Mouse (Mus musculus) neural tube, embryonic 15.5 days (tissue): ENCODE measurements around the gene Olfr820. TPM values are rescaled to one million over a fixed set of nuclear protein-coding genes. Genes with fewer than 3 reads are reported as not detected.
"Not testable (repeated sequence)": the region's sequence is repeated elsewhere in the genome, so short reads cannot be mapped to it uniquely, and the experiment has no call there.

Experiments used
- ATAC-seq: fragments of 200-750 bp; cut with Nextera tagmentation; 2 replicates; pipeline ENCODE4 v1.8.0; 2017; ENCODE audit warnings: mild to moderate bottlenecking, moderate TSS enrichment, moderate library complexity; ENCODE audit not compliant: low FRiP score
- H3K27ac ChIP-seq: fragments of 300-500 bp; sonication (generic); replicated peaks from 2 replicates; pipeline ENCODE4 v1.5.1; 2015; ENCODE audit warnings: mild to moderate bottlenecking, inconsistent platforms
- H3K27me3 ChIP-seq: fragments of 300-500 bp; sonication (generic); replicated peaks from 2 replicates; pipeline ENCODE4 v1.6.1; 2015; ENCODE audit warnings: inconsistent platforms
- H3K36me3 ChIP-seq: fragments of 300-500 bp; sonication (generic); 2 replicates; pipeline ENCODE4 v1.6.1; 2015; ENCODE audit warnings: inconsistent platforms
- H3K4me1 ChIP-seq: fragments of 300-500 bp; sonication (generic); 2 replicates; pipeline ENCODE4 v1.6.1; 2015; ENCODE audit warnings: inconsistent platforms
- H3K4me2 ChIP-seq: fragments of 300-500 bp; sonication (generic); 2 replicates; pipeline ENCODE4 v1.6.1; 2015; ENCODE audit warnings: inconsistent platforms, mild to moderate bottlenecking, moderate library complexity
- H3K4me3 ChIP-seq: fragments of 300-500 bp; sonication (generic); replicated peaks from 2 replicates; pipeline ENCODE4 v1.5.1; 2015; ENCODE audit warnings: mild to moderate bottlenecking, inconsistent platforms
- H3K9ac ChIP-seq: fragments of 300-500 bp; sonication (generic); replicated peaks from 2 replicates; pipeline ENCODE4 v1.6.1; 2015; ENCODE audit warnings: mild to moderate bottlenecking, inconsistent platforms
- H3K9me3 ChIP-seq: fragments of 300-500 bp; sonication (generic); replicated peaks from 2 replicates; pipeline ENCODE4 v1.6.1; 2016; ENCODE audit warnings: inconsistent platforms
- WGBS: fragments of 180-500 bp; shearing (Covaris S2); methylation state at CpG from one replicate; pipeline ENCODE4 v1.1.7; 2015; ENCODE audit warnings: mixed read lengths; 5-methylcytosine and 5-hydroxymethylcytosine counted together
- polyA plus RNA-seq: library from polyadenylated mRNA; unstranded; fragments of >200 nt; fragmentation: Nextera tagmentation; extraction: Ambion mirVana; gene quantifications from 2 replicates; pipeline ENCODE4 v1.2.1, GENCODE M21; 2015

Gene Olfr820
- not detected in 2 replicates for polyA plus RNA-seq

GRCm38 (mm10) chr10:130012321-130012720 is at the start of gene Olfr820:
Gene Olfr820, plus strand, starts transcription at chr10:130012621.
- H3K4me3 ChIP-seq = no peak within 1 kb of the TSS
- no peak within 1 kb of the TSS for H3K4me2 ChIP-seq
- no peaks in the 10 kb centered on the region for H3K36me3 ChIP-seq
- H3K4me1 ChIP-seq = no peaks in the 10 kb centered on the region
- H3K9me3 ChIP-seq = no peaks in the 10 kb centered on the region
- H3K9ac ChIP-seq = no peak within 1 kb of the TSS
- H3K27ac ChIP-seq = no peak within 1 kb of the TSS
- no peaks in the 10 kb centered on the region for H3K27me3 ChIP-seq
- no peak for ATAC-seq

- H3K4me2 ChIP-seq, H3K4me3 ChIP-seq, ATAC-seq, H3K9ac ChIP-seq, H3K36me3 ChIP-seq, H3K9me3 ChIP-seq, H3K27ac ChIP-seq, H3K27me3 ChIP-seq, H3K4me1 ChIP-seq: not testable (repeated sequence)
- WGBS = 95% methylated on average over 2 of the region's 3 CpGs
Observed at GRCm38 (mm10) chr10:129966232-129966631, 46.2 kb upstream of the Olfr820 start.

- H3K9ac ChIP-seq, H3K9me3 ChIP-seq, H3K27me3 ChIP-seq, H3K4me3 ChIP-seq, H3K36me3 ChIP-seq, ATAC-seq, H3K4me1 ChIP-seq, H3K4me2 ChIP-seq, H3K27ac ChIP-seq: not testable (repeated sequence)
- WGBS = 76% methylated on average over 2 of the region's 2 CpGs
Observed at GRCm38 (mm10) chr10:129967166-129967565, 45.3 kb upstream of the Olfr820 start, which contains the start of gene Olfr819. Gene Olfr819, minus strand, starts transcription at chr10:129967266.

- H3K4me3 ChIP-seq, H3K9ac ChIP-seq, ATAC-seq, H3K9me3 ChIP-seq, H3K27ac ChIP-seq, H3K36me3 ChIP-seq, H3K27me3 ChIP-seq, H3K4me2 ChIP-seq, H3K4me1 ChIP-seq: not testable (repeated sequence)
- WGBS = no CpG with 5 or more reads among the region's 3 CpGs
Observed at GRCm38 (mm10) chr10:129972994-129973393, 39.4 kb upstream of the Olfr820 start.

- H3K9me3 ChIP-seq, H3K36me3 ChIP-seq, H3K27ac ChIP-seq, H3K4me1 ChIP-seq, H3K4me3 ChIP-seq, H3K9ac ChIP-seq, ATAC-seq, H3K27me3 ChIP-seq, H3K4me2 ChIP-seq: not testable (repeated sequence)
- no CpG with 5 or more reads among the region's 2 CpGs for WGBS
Observed at GRCm38 (mm10) chr10:129976040-129976439, 36.4 kb upstream of the Olfr820 start, which contains the start of gene Olfr247. Gene Olfr247, minus strand, starts transcription at chr10:129976140.

GRCm38 (mm10) chr10:129981867-129982266 is 30.6 kb upstream of the Olfr820 start:
- not testable (repeated sequence) for H3K4me3 ChIP-seq, H3K4me2 ChIP-seq, H3K4me1 ChIP-seq, H3K36me3 ChIP-seq, ATAC-seq, H3K27ac ChIP-seq, H3K27me3 ChIP-seq, H3K9ac ChIP-seq, H3K9me3 ChIP-seq
- no CpG with 5 or more reads among the region's 3 CpGs for WGBS

GRCm38 (mm10) chr10:129984962-129985361 is 27.5 kb upstream of the Olfr820 start, which contains the start of gene Gm10310:
Gene Gm10310, minus strand, starts transcription at chr10:129985062.
- WGBS = no CpG with 5 or more reads among the region's 1 CpGs

GRCm38 (mm10) chr10:130004104-130004503 is 8.3 kb upstream of the Olfr820 start:
- H3K9ac ChIP-seq, H3K36me3 ChIP-seq, H3K4me1 ChIP-seq, H3K4me2 ChIP-seq, H3K27me3 ChIP-seq, H3K27ac ChIP-seq, ATAC-seq, H3K4me3 ChIP-seq, H3K9me3 ChIP-seq: not testable (repeated sequence)
- WGBS = 89% methylated on average over 4 of the region's 4 CpGs

More at GRCm38 (mm10) chr10:129984962-129985361, 27.5 kb upstream of the Olfr820 start, which contains the start of gene Gm10310:
- H3K4me3 ChIP-seq, H3K27ac ChIP-seq, H3K4me1 ChIP-seq, H3K9ac ChIP-seq, H3K36me3 ChIP-seq, H3K27me3 ChIP-seq, H3K9me3 ChIP-seq, H3K4me2 ChIP-seq, ATAC-seq: not testable (repeated sequence)

- H3K27me3 ChIP-seq, H3K4me3 ChIP-seq, H3K27ac ChIP-seq, H3K4me2 ChIP-seq, H3K9me3 ChIP-seq, H3K9ac ChIP-seq, ATAC-seq, H3K4me1 ChIP-seq, H3K36me3 ChIP-seq: not testable (repeated sequence)
- WGBS = 87% methylated on average over 4 of the region's 4 CpGs
Observed at GRCm38 (mm10) chr10:130005366-130005765, 7.1 kb upstream of the Olfr820 start.

- Histone ChIP-seq H3K4me2 (no peak within 1 kb of the TSS), H3K9ac (no peak within 1 kb of the TSS), H3K36me3 (no peaks in the 10 kb centered on the region), H3K4me3 (no peak within 1 kb of the TSS), H3K27ac (no peak within 1 kb of the TSS), H3K9me3 (no peaks in the 10 kb centered on the region), H3K4me1 (no peaks in the 10 kb centered on the region), H3K27me3 (no peaks in the 10 kb centered on the region)
- no peak for ATAC-seq
Observed at GRCm38 (mm10) chr10:130030048-130030447, 17.6 kb downstream of the Olfr820 start, which contains the start of gene Olfr821. Gene Olfr821, plus strand, starts transcription at chr10:130030348.

- Histone ChIP-seq H3K4me1 (no peaks in the 10 kb centered on the region), H3K36me3 (no peaks in the 10 kb centered on the region), H3K9me3 (no peaks in the 10 kb centered on the region), H3K4me2 (no peak overlapping the region), H3K4me3 (no peak overlapping the region), H3K27ac (no peak overlapping the region), H3K9ac (no peak overlapping the region), H3K27me3 (no peaks in the 10 kb centered on the region)
- WGBS = 81% methylated on average over 6 of the region's 6 CpGs
- no peak for ATAC-seq
Observed at GRCm38 (mm10) chr10:130037096-130037495, 24.7 kb downstream of the Olfr820 start.
